Mouse (Mus musculus) cortical plate, adult 2 months (tissue): ENCODE results near the gene Gck.

Experiments
- CTCF ChIP-seq: fragments of 200-500 bp; IDR thresholded peaks from 2 replicates; pipeline ENCODE4 v1.5.1; 2011; ENCODE audit warnings: mild to moderate bottlenecking, control low read depth, low read length; ENCODE audit not compliant: insufficient read depth; ENCODE audit errors: extremely low read depth
- POLR2A ChIP-seq: fragments of 200-500 bp; IDR thresholded peaks from 2 replicates; pipeline ENCODE4 v1.6.1; 2011; ENCODE audit warnings: mild to moderate bottlenecking, low read length, control low read depth; ENCODE audit not compliant: insufficient read depth; ENCODE audit errors: extremely low read depth

GRCm38 (mm10) chr11:5955546-5956276, 5.8 kb upstream of the Gck start, which contains the start of gene Ykt6:
- TF ChIP-seq CTCF (no peak), POLR2A (peak; percentile 77)
